Mouse (Mus musculus) intestine, postnatal 0 days (tissue): ENCODE measurements around the gene Cry1. TPM values are rescaled to one million over a fixed set of nuclear protein-coding genes. Genes with fewer than 3 reads are reported as not detected.
A peak's percentile ranks its signal among the peaks of the same experiment; 100 is the strongest.

Source experiments
- ATAC-seq: fragments of 200-750 bp; cut with Nextera tagmentation; 2 replicates; pipeline ENCODE4 v1.8.0; 2017; ENCODE audit warnings: mild to moderate bottlenecking, moderate TSS enrichment, moderate library complexity
- H3K27ac ChIP-seq: fragments of 300-500 bp; sonication (generic); 2 replicates; pipeline ENCODE4 v1.5.1; 2014; ENCODE audit warnings: mild to moderate bottlenecking, low read depth, low read length, moderate library complexity
- H3K27me3 ChIP-seq: fragments of 300-500 bp; sonication (generic); replicated peaks from 2 replicates; pipeline ENCODE4 v1.6.1; 2014; ENCODE audit warnings: low read length, mixed read lengths; ENCODE audit not compliant: control insufficient read depth, insufficient read depth
- H3K36me3 ChIP-seq: fragments of 300-500 bp; sonication (generic); 2 replicates; pipeline ENCODE4 v1.6.1; 2014; ENCODE audit warnings: mild to moderate bottlenecking, moderate library complexity; ENCODE audit not compliant: control insufficient read depth, insufficient read depth
- H3K4me1 ChIP-seq: fragments of 300-500 bp; sonication (generic); replicated peaks from 2 replicates; pipeline ENCODE4 v1.6.1; 2014; ENCODE audit warnings: antibody characterized with exemption, low read length, mixed read lengths; ENCODE audit not compliant: control insufficient read depth, insufficient read depth
- H3K4me2 ChIP-seq: fragments of 300-500 bp; sonication (generic); replicated peaks from 2 replicates; pipeline ENCODE4 v1.6.1; 2014; ENCODE audit warnings: low read depth, mild to moderate bottlenecking, moderate library complexity
- H3K4me3 ChIP-seq: fragments of 300-500 bp; sonication (generic); 2 replicates; pipeline ENCODE4 v1.5.1; 2014; ENCODE audit warnings: low read depth, low read length
- H3K9ac ChIP-seq: fragments of 300-500 bp; sonication (generic); 2 replicates; pipeline ENCODE4 v1.6.1; 2014; ENCODE audit warnings: mild to moderate bottlenecking, low read depth, low read length
- H3K9me3 ChIP-seq: fragments of 300-500 bp; sonication (generic); 2 replicates; pipeline ENCODE4 v1.6.1; 2016; ENCODE audit warnings: mixed run types; ENCODE audit not compliant: control insufficient read depth
- CTCF ChIP-seq: sonication (generic); IDR thresholded peaks from 2 replicates; pipeline ENCODE4 v1.5.1; 2016; ENCODE audit warnings: low read depth, mild to moderate bottlenecking, control low read depth, antibody characterized with exemption, moderate library complexity
- WGBS: fragments of 180-500 bp; shearing (Covaris S2); extraction: QIAGEN DNeasy Blood & Tissue Kit; methylation state at CpG from one replicate; pipeline ENCODE4 v1.1.7; 2014; 5-methylcytosine and 5-hydroxymethylcytosine counted together
- polyA plus RNA-seq: library from polyadenylated mRNA; unstranded; fragments of >200 nt; fragmentation: Nextera tagmentation; extraction: Ambion mirVana; gene quantifications from 2 replicates; pipeline ENCODE4 v1.2.1, GENCODE M21; 2015

The Cry1 gene
- polyA plus RNA-seq, 1 experiment from 2014 or later: 18.6 TPM

GRCm38 (mm10) chr10:85101841-85102240 is 83.0 kb downstream of the Cry1 start:
- H3K4me3 ChIP-seq: peak overlapping the region; percentile 95
- no peaks in the 10 kb centered on the region for H3K36me3 ChIP-seq
- ATAC-seq: no peak
- H3K9me3 ChIP-seq: no peaks in the 10 kb centered on the region
- TF ChIP-seq CTCF: no peak
- H3K4me2 ChIP-seq: peak overlapping the region; percentile 91
- no peaks in the 10 kb centered on the region for H3K27me3 ChIP-seq
- WGBS: 4% methylated on average over 10 of the region's 10 CpGs
- peak overlapping the region; percentile 88 for H3K9ac ChIP-seq
- 0 out of 2 replicates have a peak overlapping the region, but pooled peaks have one; percentile 88 for H3K27ac ChIP-seq
- H3K4me1 ChIP-seq: no peaks in the 10 kb centered on the region

Other genes with a start within 250 kb of the Cry1 start
- 0.37 and 0.38 TPM in 2 replicates for gene Fhl4, start 82.6 kb downstream of the Cry1 start, polyA plus RNA-seq
- gene Tmem263, start 82.4 kb downstream of the Cry1 start, polyA plus RNA-seq: 42.3 and 43.2 TPM in 2 replicates
- gene Mterf2, start 57.0 kb downstream of the Cry1 start, polyA plus RNA-seq: 11.7 and 12.6 TPM in 2 replicates
- 0.34 and 0.39 TPM in 2 replicates for gene Btbd11, start 201.8 kb upstream of the Cry1 start, polyA plus RNA-seq